Mouse (Mus musculus) thymus, adult 2 months (tissue): ENCODE measurements around the gene Armh4.

Experiments
- CTCF ChIP-seq: fragments of 200-500 bp; IDR thresholded peaks from 2 replicates; pipeline ENCODE4 v1.5.1; 2012; ENCODE audit warnings: mild to moderate bottlenecking, control low read depth, low read length, moderate library complexity, borderline replicate concordance; ENCODE audit not compliant: control insufficient read depth, poor library complexity, insufficient read depth; ENCODE audit errors: extremely low read depth
- POLR2A ChIP-seq: fragments of 200-500 bp; IDR thresholded peaks from 2 replicates; pipeline ENCODE4 v1.6.1; 2012; ENCODE audit warnings: mild to moderate bottlenecking, low read length, control low read depth, moderate library complexity; ENCODE audit not compliant: control insufficient read depth, poor library complexity, insufficient read depth; ENCODE audit errors: extremely low read depth

- no peak for TF ChIP-seq CTCF
- TF ChIP-seq POLR2A: no peak
Observed at GRCm38 (mm10) chr14:49719678-49720077, 63.5 kb downstream of the Armh4 start.
